Mouse (Mus musculus) heart, postnatal 25 days (tissue): ENCODE results near the gene Dnajb11. TPM values are rescaled to one million over a fixed set of nuclear protein-coding genes. Genes with fewer than 3 reads are reported as not detected.

Source experiments
- DNase-seq: peaks from one replicate; pipeline ENCODE4 v3.0.0; 2022; ENCODE audit warnings: low spot score
- intact Hi-C: fragments of 180-260 bp; cut with DNase I; formaldehyde crosslinking; loops from one replicate; pipeline ENCODE4 v1.15.1; 2025
- total RNA-seq, 2 experiments: library from RNA; stranded (reverse); gene quantifications; 2 replicates each; pipeline ENCODE4 v1.2.3; 2021

Gene Dnajb11
- total RNA-seq, 2 experiments from 2014 or later: 54.0 to 65.7 TPM

GRCm38 (mm10) chr16:22879945-22880595 is 22.4 kb downstream of the Dnajb11 start:
- intact Hi-C loops: loop anchor here (5.0 kb wide), 1 partner anchor 167 kb away; no protein-coding TSS in a partner anchor
- DNase-seq: no peak

- intact Hi-C loops: no loop called here
- DNase-seq: no peak
Observed at GRCm38 (mm10) chr16:22880900-22881299, 23.3 kb downstream of the Dnajb11 start.

- no peak for DNase-seq
- intact Hi-C loops: no loop called here
Observed at GRCm38 (mm10) chr16:22881487-22881886, 23.8 kb downstream of the Dnajb11 start.

GRCm38 (mm10) chr16:22883441-22883840 is 25.8 kb downstream of the Dnajb11 start:
- intact Hi-C loops: no loop called here
- DNase-seq: no peak

GRCm38 (mm10) chr16:22885356-22885755 is 27.7 kb downstream of the Dnajb11 start:
- intact Hi-C loops: no loop called here
- DNase-seq: no peak

- intact Hi-C loops: no loop called here
- no peak for DNase-seq
Observed at GRCm38 (mm10) chr16:22886726-22887125, 29.1 kb downstream of the Dnajb11 start.

GRCm38 (mm10) chr16:22888835-22889234 is 31.2 kb downstream of the Dnajb11 start:
- DNase-seq: no peak
- intact Hi-C loops: no loop called here

GRCm38 (mm10) chr16:22889716-22890115 is 32.1 kb downstream of the Dnajb11 start:
- no peak for DNase-seq
- intact Hi-C loops: no loop called here

- intact Hi-C loops: no loop called here
- DNase-seq: no peak
Observed at GRCm38 (mm10) chr16:22890683-22891510, 33.3 kb downstream of the Dnajb11 start, which contains the start of gene Ahsg. Gene Ahsg (plus strand): TSS chr16:22891277.

GRCm38 (mm10) chr16:22891733-22892154 is 34.1 kb downstream of the Dnajb11 start:
- intact Hi-C loops: no loop called here
- peak; percentile 35 for DNase-seq

GRCm38 (mm10) chr16:22894095-22894494 is 36.5 kb downstream of the Dnajb11 start:
- no peak for DNase-seq
- intact Hi-C loops: no loop called here

- intact Hi-C loops: no loop called here
- no peak for DNase-seq
Observed at GRCm38 (mm10) chr16:22896618-22897017, 39.0 kb downstream of the Dnajb11 start.

- no peak for DNase-seq
- intact Hi-C loops: no loop called here
Observed at GRCm38 (mm10) chr16:22899346-22899745, 41.7 kb downstream of the Dnajb11 start.

GRCm38 (mm10) chr16:22899866-22900570 is 42.4 kb downstream of the Dnajb11 start:
- DNase-seq: no peak
- intact Hi-C loops: no loop called here

GRCm38 (mm10) chr16:22901326-22901725 is 43.7 kb downstream of the Dnajb11 start:
- intact Hi-C loops: no loop called here
- DNase-seq: no peak

GRCm38 (mm10) chr16:22909290-22909689 is 51.6 kb downstream of the Dnajb11 start:
- intact Hi-C loops: no loop called here
- DNase-seq: no peak

GRCm38 (mm10) chr16:22911986-22912385 is 54.3 kb downstream of the Dnajb11 start:
- intact Hi-C loops: no loop called here

GRCm38 (mm10) chr16:22912886-22913285 is 55.2 kb downstream of the Dnajb11 start:
- intact Hi-C loops: no loop called here

More at GRCm38 (mm10) chr16:22911986-22912385, 54.3 kb downstream of the Dnajb11 start:
- DNase-seq: peak; percentile 31

GRCm38 (mm10) chr16:22914276-22914675 is 56.6 kb downstream of the Dnajb11 start:
- intact Hi-C loops: no loop called here
- no peak for DNase-seq

More at GRCm38 (mm10) chr16:22912886-22913285, 55.2 kb downstream of the Dnajb11 start:
- no peak for DNase-seq

- intact Hi-C loops: no loop called here
- no peak for DNase-seq
Observed at GRCm38 (mm10) chr16:22918034-22918433, 60.4 kb downstream of the Dnajb11 start, which contains the start of gene Fetub. Gene Fetub (plus strand): TSS chr16:22918334.
